Mouse (Mus musculus) lung, postnatal 0 days (tissue): ENCODE results near the gene Sco2.

ENCODE experiments used
- CTCF ChIP-seq: IDR thresholded peaks from 2 replicates; pipeline ENCODE4 v1.5.1; 2016; ENCODE audit warnings: antibody characterized with exemption, mild to moderate bottlenecking
- EP300 ChIP-seq: IDR thresholded peaks from 2 replicates; pipeline ENCODE4 v1.6.1; 2016; ENCODE audit warnings: antibody characterized with exemption, mild to moderate bottlenecking, control low read depth

DNA sequence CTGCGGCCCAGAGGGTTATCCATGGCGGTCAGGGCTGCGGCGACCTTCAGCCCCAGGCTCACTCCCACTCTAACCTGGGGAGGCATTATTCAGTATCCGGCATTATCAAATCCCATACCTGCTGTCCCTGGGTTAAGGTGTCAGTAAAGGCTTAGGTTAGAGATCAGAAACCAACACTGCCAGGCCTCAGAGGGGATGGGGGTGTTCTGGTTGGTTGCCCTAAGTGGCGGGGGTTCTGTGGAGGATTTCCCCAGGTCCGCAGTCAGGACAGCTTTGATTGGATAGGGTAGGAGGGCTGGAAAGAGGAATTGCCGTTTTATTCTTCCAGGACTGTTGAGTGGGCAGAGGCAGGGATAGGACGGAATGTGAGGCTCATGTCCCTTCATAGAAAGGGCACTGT is 694 bp upstream of the Sco2 start:
- TF ChIP-seq CTCF (no peak), EP300 (no peak)
